Mouse (Mus musculus) hindbrain, embryonic 13.5 days (tissue): ENCODE results near the gene Klk1b24. TPM values are rescaled to one million over a fixed set of nuclear protein-coding genes. Genes with fewer than 3 reads are reported as not detected.
"Not testable (repeated sequence)": the region's sequence is repeated elsewhere in the genome, so short reads cannot be mapped to it uniquely, and the experiment has no call there.

Experiments used
- ATAC-seq: fragments of 200-750 bp; cut with Nextera tagmentation; 2 replicates; pipeline ENCODE4 v1.8.0; 2017; ENCODE audit warnings: moderate TSS enrichment; ENCODE audit not compliant: low FRiP score
- H3K27ac ChIP-seq: fragments of 300-500 bp; sonication (generic); 2 replicates; pipeline ENCODE4 v1.5.1; 2015; ENCODE audit warnings: inconsistent platforms, mild to moderate bottlenecking, moderate library complexity
- H3K27me3 ChIP-seq: fragments of 300-500 bp; sonication (generic); 2 replicates; pipeline ENCODE4 v1.6.1; 2015; ENCODE audit warnings: mild to moderate bottlenecking, inconsistent platforms
- H3K36me3 ChIP-seq: fragments of 300-500 bp; sonication (generic); 2 replicates; pipeline ENCODE4 v1.6.1; 2015; ENCODE audit warnings: mild to moderate bottlenecking, inconsistent platforms
- H3K4me1 ChIP-seq: fragments of 300-500 bp; sonication (generic); replicated peaks from 2 replicates; pipeline ENCODE4 v1.6.1; 2015; ENCODE audit warnings: inconsistent platforms
- H3K4me2 ChIP-seq: fragments of 300-500 bp; sonication (generic); 2 replicates; pipeline ENCODE4 v1.6.1; 2015; ENCODE audit warnings: inconsistent platforms, mild to moderate bottlenecking, moderate library complexity
- H3K4me3 ChIP-seq: fragments of 300-500 bp; sonication (generic); 2 replicates; pipeline ENCODE4 v1.5.1; 2015; ENCODE audit warnings: mild to moderate bottlenecking, inconsistent platforms
- H3K9ac ChIP-seq: fragments of 300-500 bp; sonication (generic); 2 replicates; pipeline ENCODE4 v1.6.1; 2015; ENCODE audit warnings: mild to moderate bottlenecking, inconsistent platforms
- H3K9me3 ChIP-seq: fragments of 300-500 bp; sonication (generic); 2 replicates; pipeline ENCODE4 v1.6.1; 2016; ENCODE audit warnings: inconsistent platforms
- WGBS: fragments of 180-500 bp; shearing (Covaris S2); methylation state at CpG from one replicate; pipeline ENCODE4 v1.1.7; 2015; 5-methylcytosine and 5-hydroxymethylcytosine counted together
- polyA plus RNA-seq: library from polyadenylated mRNA; unstranded; fragments of >200 nt; fragmentation: Nextera tagmentation; extraction: Ambion mirVana; gene quantifications from 2 replicates; pipeline ENCODE4 v1.2.1, GENCODE M21; 2015

Gene Klk1b24
- polyA plus RNA-seq: not detected in 2 replicates

DNA sequence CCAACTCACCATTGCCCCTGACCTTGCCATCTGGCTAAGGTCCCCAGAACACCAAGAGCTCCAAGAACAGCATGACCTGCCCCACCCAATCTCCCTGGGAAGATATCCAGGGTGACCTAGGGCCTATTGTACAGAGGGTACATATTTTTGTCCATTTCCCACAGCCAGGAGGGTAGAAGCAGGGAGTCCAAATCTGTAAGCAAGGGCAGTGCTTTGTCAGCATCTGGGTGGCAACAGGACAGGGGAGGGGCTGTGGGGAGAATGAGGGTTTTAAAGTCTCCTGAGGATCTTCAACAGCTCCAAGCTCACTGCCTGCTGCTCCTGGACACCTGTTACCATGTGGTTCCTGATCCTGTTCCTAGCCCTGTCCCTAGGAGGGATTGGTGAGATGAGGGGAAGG is at the start of gene Klk1b24:
Gene Klk1b24 (plus strand): TSS at position 301 of the 400 bp plus-strand sequence.
- not testable (repeated sequence) for ATAC-seq, H3K9ac ChIP-seq, H3K4me1 ChIP-seq, H3K27ac ChIP-seq, H3K4me3 ChIP-seq, H3K4me2 ChIP-seq, H3K27me3 ChIP-seq, H3K36me3 ChIP-seq, H3K9me3 ChIP-seq

DNA sequence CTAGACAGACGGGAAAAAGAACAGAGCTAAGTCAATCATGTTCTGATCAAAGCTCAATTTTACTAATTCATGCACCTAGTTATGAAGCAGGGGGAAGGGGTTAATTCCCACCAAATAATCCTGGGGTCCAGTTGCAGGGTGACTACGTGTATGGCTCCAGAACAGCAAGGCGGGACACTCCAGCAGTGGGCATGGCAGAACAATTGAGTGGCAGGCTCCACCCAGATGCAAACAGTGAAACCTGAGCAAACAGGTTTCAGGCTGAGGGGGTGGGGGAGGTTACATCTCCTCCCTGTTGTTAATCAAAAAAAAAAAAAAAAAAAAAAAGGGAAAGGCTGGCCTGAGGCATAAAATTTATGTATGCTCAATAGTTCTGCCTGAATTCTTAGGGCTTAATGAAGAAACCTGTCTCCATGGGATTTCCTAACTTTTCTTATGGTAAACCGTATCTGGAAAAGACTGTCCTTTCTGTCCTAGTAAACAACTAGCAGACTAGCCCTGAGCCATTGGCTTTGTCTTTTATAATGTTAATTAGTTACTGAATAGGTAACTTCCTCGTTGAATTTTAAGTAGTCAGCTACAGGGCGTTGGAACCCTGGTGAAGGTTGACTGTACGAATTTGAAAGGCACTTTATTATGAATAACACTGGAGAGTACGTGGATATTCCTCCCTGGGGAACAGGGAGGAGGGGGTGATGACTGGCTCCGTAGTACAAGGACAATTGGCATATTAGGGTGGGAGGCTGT is 8.6 kb upstream of the Klk1b24 start:
- ATAC-seq: no peak
- H3K4me2 ChIP-seq: no peak overlapping the region
- no peak overlapping the region for H3K9ac ChIP-seq
- H3K27ac ChIP-seq: no peak overlapping the region
- H3K4me3 ChIP-seq: no peak overlapping the region
- no peaks in the 10 kb centered on the region for H3K4me1 ChIP-seq
- no peaks in the 10 kb centered on the region for H3K27me3 ChIP-seq
- 47% methylated on average over 9 of the region's 9 CpGs for WGBS
- no peaks in the 10 kb centered on the region for H3K36me3 ChIP-seq
- no peaks in the 10 kb centered on the region for H3K9me3 ChIP-seq

DNA sequence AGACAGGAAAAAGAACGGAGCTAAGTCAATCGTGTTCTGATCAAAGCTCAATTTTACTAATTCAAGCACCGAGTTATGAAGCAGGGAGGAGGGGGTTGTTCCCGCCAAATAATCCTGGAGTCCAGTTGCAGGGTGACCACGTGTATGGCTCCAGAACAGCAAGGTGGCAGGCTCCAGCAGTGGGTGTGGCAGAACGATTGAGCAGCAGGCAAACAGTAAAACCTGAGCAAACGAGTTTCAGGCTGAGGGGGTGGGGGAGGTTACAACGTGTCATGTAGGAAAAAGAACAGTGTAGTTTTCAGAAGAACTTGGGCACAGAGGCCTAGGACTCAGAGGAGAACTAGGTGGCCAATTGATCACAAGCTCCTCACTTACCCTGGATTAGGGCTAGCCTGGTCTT is 1.5 kb upstream of the Klk1b24 start:
- not testable (repeated sequence) for H3K4me2 ChIP-seq, H3K4me3 ChIP-seq, H3K36me3 ChIP-seq, H3K4me1 ChIP-seq, H3K27me3 ChIP-seq, H3K9me3 ChIP-seq, H3K9ac ChIP-seq, H3K27ac ChIP-seq, ATAC-seq
- WGBS: 75% methylated on average over 8 of the region's 8 CpGs

DNA sequence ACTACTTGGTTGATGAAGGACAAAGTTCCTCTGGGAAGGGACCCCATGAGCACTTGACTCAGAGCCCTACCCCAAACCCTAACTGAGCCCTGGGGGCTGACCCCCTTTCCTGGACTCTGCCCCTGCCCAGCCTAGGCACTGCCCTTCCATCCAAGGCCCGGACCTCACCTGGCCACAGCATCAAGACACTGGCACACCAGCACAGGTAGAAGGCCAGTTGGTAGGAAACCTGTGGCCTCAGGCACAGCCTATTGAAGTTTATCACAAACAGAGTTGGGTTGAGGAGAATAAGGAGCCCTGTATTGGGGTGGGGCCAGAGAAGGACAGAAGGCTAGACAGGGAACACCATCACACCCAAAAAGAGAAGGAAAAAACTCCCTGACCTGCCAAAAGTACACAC is 5.4 kb downstream of the Klk1b24 start:
- not testable (repeated sequence) for H3K27ac ChIP-seq, ATAC-seq, H3K9ac ChIP-seq, H3K4me3 ChIP-seq, H3K27me3 ChIP-seq, H3K4me2 ChIP-seq, H3K4me1 ChIP-seq, H3K9me3 ChIP-seq, H3K36me3 ChIP-seq
- WGBS: 94% methylated on average over 1 of the region's 1 CpGs

DNA sequence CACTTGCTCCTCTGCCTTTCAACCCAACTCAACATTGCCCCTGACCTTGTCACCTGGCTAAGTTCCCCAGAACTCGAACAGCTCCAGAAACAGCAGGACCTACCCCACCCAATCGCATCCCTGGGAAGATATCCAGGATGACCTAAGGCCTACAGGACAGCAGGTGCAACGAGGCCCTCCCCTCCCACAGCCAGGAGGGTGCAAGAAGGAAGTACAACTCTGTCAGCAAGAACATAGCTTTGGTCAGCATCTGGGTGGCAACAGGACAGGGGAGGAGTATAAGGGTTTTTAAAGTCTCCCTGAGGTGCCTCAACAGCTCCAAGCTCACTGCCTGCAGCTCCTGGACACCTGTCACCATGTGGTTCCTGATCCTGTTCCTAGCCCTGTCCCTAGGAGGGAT is 9.9 kb downstream of the Klk1b24 start, which contains the start of gene Klk1b3:
Gene Klk1b3 (plus strand): TSS at position 301 of the 400 bp plus-strand sequence.
- Histone ChIP-seq H3K4me1 (no peaks in the 10 kb centered on the region), H3K9ac (no peak within 1 kb of the TSS), H3K36me3 (no peaks in the 10 kb centered on the region), H3K9me3 (no peaks in the 10 kb centered on the region), H3K4me3 (no peak within 1 kb of the TSS), H3K27me3 (no peaks in the 10 kb centered on the region), H3K4me2 (no peak within 1 kb of the TSS), H3K27ac (no peak within 1 kb of the TSS)
- no peak for ATAC-seq
- 64% methylated on average over 3 of the region's 3 CpGs for WGBS

DNA sequence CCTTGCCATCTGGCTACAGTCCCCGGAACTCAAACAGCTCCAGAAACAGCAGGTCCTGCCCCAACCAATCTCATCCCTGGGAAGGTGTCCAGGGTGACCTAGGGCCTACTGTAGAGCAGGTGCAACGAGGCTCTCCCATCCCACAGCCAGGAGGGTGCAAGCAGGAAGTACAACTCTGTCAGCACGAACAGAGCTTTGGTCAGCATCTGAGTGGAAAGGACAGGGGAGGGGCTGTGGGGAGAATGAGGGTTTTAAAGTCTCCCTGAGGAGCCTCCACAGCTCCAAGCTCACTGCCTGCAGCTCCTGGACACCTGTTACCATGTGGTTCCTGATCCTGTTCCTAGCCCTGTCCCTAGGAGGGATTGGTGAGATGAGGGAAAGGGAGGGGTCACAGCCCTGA is 19.1 kb downstream of the Klk1b24 start, which contains the start of gene Klk1b4:
Gene Klk1b4 (plus strand): TSS at position 301 of the 400 bp plus-strand sequence.
- ATAC-seq, H3K4me2 ChIP-seq, H3K9me3 ChIP-seq, H3K4me3 ChIP-seq, H3K9ac ChIP-seq, H3K27me3 ChIP-seq, H3K4me1 ChIP-seq, H3K36me3 ChIP-seq, H3K27ac ChIP-seq: not testable (repeated sequence)
- 47% methylated on average over 3 of the region's 3 CpGs for WGBS

DNA sequence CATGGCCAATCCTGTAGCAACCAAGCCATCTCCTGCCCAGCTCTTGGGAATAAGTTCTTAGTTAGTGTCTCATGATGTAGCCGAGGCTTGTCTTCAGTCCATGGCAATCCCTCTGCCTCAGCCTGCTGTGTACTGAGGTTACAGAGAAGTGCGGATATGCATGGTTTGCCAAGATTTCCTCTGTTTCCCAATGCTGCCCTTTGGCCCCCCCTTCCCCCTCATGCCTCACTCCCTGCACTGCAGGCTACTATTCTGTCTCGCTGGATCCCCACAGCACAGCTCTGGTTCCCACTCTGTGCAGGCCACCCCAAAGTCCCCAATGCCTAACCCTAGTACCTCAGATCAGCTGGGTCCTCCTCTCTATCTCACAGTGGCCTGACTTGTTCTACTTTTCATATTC is 20.3 kb downstream of the Klk1b24 start:
- no peaks in the 10 kb centered on the region for H3K36me3 ChIP-seq
- WGBS: 81% methylated on average over 3 of the region's 3 CpGs
- no peaks in the 10 kb centered on the region for H3K9me3 ChIP-seq
- no peak overlapping the region for H3K4me2 ChIP-seq
- ATAC-seq: no peak
- H3K4me1 ChIP-seq: no peaks in the 10 kb centered on the region
- H3K27me3 ChIP-seq: no peaks in the 10 kb centered on the region
- H3K4me3 ChIP-seq: no peak overlapping the region
- H3K27ac ChIP-seq: no peak overlapping the region
- no peak overlapping the region for H3K9ac ChIP-seq

DNA sequence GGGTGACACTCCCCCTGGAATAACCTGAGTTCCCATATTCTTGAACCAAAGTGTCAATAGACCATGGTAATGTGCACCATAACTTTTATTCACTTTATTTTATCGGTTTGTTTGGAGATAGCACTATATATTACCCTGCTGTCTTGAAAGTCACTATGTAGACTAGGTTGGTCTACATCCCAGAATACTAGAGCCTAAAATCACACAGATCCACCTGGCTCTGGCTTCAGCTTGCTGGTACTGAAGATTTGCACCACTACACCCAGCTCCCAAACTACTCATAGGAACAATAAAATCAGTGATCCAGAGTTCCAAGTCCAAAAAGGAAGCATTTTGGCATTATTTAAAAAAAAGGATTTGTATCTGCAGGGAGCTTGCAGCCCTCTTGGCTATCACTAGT is 27.6 kb downstream of the Klk1b24 start, which contains the start of gene Klk1b5:
Gene Klk1b5 (plus strand): TSS at position 301 of the 400 bp plus-strand sequence.
- Histone ChIP-seq H3K9ac (no peak within 1 kb of the TSS), H3K27ac (no peak within 1 kb of the TSS)
- 85% methylated on average over 1 of the region's 1 CpGs for WGBS

DNA sequence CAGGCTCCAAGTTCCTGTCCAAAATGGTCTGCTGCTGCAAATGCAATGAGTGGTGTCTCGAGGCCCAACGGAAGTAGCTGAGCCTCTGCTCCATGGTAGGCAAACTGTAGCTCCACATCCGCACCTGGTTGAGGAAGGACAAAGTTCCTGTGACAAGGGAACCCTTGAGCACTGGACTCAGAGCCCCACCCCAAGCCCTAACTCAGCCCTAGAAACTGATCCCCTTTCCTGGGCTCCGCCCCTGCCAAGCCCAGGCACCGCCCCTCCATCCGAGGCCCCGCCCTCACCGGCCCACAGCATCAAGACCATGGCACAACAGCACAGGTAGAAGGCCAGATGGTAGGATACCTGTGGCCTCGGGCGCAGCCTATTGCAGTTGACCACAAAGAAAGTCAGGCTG is 33.6 kb downstream of the Klk1b24 start:
- H3K27me3 ChIP-seq, H3K27ac ChIP-seq, ATAC-seq, H3K4me1 ChIP-seq, H3K9ac ChIP-seq, H3K36me3 ChIP-seq, H3K4me3 ChIP-seq, H3K4me2 ChIP-seq, H3K9me3 ChIP-seq: not testable (repeated sequence)
- WGBS: 78% methylated on average over 10 of the region's 10 CpGs

More for the DNA sequence above, 27.6 kb downstream of the Klk1b24 start, which contains the start of gene Klk1b5:
- no peak for ATAC-seq
- no peaks in the 10 kb centered on the region for H3K36me3 ChIP-seq
- H3K4me3 ChIP-seq: no peak within 1 kb of the TSS
- no peaks in the 10 kb centered on the region for H3K9me3 ChIP-seq
- no peaks in the 10 kb centered on the region for H3K27me3 ChIP-seq
- H3K4me1 ChIP-seq: no peaks in the 10 kb centered on the region
- no peak within 1 kb of the TSS for H3K4me2 ChIP-seq

DNA sequence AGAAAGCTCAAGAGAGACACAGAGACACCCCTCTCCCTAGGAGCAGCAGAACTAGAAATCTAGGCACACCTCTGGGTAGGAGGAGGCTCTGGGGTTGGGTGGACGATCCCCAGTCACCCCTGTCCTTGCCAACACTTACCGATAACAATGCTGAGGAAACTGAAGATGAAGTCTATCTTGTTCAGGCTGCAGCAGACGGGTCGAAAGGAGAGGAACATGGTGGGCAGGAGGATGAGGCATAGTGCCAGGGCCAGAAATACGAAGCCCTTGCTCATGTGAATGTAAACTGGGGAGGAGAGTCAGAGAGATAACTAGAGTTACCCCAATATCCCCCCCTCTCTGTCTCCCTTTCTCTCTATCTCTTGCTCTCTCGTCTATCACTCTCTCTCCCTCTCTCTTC is 34.3 kb downstream of the Klk1b24 start:
- WGBS: 93% methylated on average over 6 of the region's 6 CpGs
- not testable (repeated sequence) for ATAC-seq, H3K4me3 ChIP-seq, H3K9ac ChIP-seq, H3K36me3 ChIP-seq, H3K4me1 ChIP-seq, H3K4me2 ChIP-seq, H3K9me3 ChIP-seq, H3K27ac ChIP-seq, H3K27me3 ChIP-seq

DNA sequence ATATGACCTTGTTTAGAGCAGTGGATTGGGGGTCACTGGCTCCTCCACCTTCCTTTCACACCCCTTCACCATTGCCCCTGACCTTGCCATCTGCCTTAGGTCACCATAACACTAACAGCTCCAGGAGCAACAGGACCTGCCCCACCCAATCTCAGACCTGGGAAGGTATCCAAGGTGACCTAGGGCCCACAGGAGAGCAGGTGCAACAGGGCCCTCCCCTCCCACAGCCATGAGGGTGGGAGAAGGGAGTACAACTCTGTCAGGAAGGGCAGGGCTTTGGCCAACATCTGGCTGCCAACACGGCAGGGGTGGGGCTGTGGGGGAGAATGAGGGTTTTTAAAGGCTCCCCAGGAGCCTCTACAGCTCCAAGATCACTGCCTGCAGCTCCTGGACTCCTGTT is 37.0 kb downstream of the Klk1b24 start, which contains the start of gene Klk1:
Gene Klk1 (plus strand): TSS at position 285 of the 400 bp plus-strand sequence.
- Histone ChIP-seq H3K9me3 (no peaks in the 10 kb centered on the region), H3K27ac (no peak within 1 kb of the TSS), H3K4me1 (no peaks in the 10 kb centered on the region), H3K4me3 (no peak within 1 kb of the TSS), H3K36me3 (no peaks in the 10 kb centered on the region), H3K9ac (no peak within 1 kb of the TSS), H3K27me3 (no peaks in the 10 kb centered on the region), H3K4me2 (no peak within 1 kb of the TSS)
- WGBS: 50% methylated on average over 1 of the region's 1 CpGs
- ATAC-seq: no peak

DNA sequence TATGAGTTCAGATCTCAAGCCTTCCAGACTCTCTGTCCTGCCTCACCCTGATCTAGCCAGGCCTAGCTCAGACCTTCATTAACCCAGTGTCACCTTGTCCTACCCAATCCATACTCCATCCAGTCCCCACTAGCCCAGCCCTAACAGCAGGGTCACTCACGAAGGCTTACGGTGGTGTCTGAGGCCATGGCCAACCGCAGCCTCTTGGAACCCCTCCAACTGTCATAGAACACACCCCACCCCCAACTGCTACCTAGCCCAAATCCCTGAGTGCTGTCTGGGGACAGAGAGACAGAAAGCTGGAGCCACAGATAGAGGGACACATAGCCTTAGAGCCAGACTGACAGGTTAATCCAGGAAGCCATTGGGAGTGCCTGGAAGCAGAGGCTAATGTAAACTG is 47.9 kb downstream of the Klk1b24 start, which contains the start of gene Gm36864:
Gene Gm36864 (plus strand): TSS at position 269 of the 400 bp plus-strand sequence.
- H3K9me3 ChIP-seq: no peaks in the 10 kb centered on the region
- no peak within 1 kb of the TSS for H3K27ac ChIP-seq
- H3K4me3 ChIP-seq: no peak within 1 kb of the TSS
- no peaks in the 10 kb centered on the region for H3K4me1 ChIP-seq
- no peak for ATAC-seq
- 81% methylated on average over 3 of the region's 3 CpGs for WGBS
- no peaks in the 10 kb centered on the region for H3K36me3 ChIP-seq
- H3K27me3 ChIP-seq: no peaks in the 10 kb centered on the region
- no peak within 1 kb of the TSS for H3K9ac ChIP-seq
- H3K4me2 ChIP-seq: no peak within 1 kb of the TSS

DNA sequence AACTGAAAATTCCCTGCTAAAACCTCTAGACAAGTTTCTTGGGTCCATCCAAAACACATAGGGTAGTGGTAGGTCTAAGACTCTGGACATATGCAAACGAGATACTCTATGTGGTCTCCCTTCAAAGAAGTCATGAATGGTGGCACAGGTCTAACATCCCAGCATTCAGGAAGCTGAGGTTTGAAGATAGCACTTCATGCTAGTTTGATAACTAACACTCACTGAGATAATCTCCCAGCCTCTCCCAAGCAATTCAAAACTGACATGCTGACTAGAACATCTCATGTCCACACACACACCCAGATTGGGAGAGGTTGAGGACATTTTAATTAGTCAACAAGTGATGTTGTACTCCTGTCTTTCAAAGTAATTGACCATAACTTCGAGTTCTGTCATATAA is 51.9 kb downstream of the Klk1b24 start:
- Histone ChIP-seq H3K27me3 (peaks cover 6% of the 10 kb centered on the region; the same call in 1 of the 2 replicates), H3K9ac (no peak overlapping the region), H3K4me1 (peaks cover 1% of the 10 kb centered on the region; the same call in 1 of the 2 replicates), H3K27ac (no peak overlapping the region), H3K9me3 (no peaks in the 10 kb centered on the region), H3K36me3 (no peaks in the 10 kb centered on the region), H3K4me2 (no peak overlapping the region), H3K4me3 (no peak overlapping the region)
- ATAC-seq: no peak
- 56% methylated on average over 2 of the region's 2 CpGs for WGBS
